Mouse (Mus musculus): ENCODE results near the gene Actr8.

Gene Actr8

GRCm38 (mm10) chr14:29978254-29979204, at the start of gene Actr8:
Actr8 (plus strand) TSS chr14:29978337.
- peak; percentile 93 for DNase-seq

GRCm38 (mm10) chr14:29928966-29929365, 49.2 kb upstream of the Actr8 start:
- DNase-seq: no peak

- no peak for DNase-seq
Observed at GRCm38 (mm10) chr14:29935516-29935915, 42.6 kb upstream of the Actr8 start.

GRCm38 (mm10) chr14:29937466-29937865, 40.7 kb upstream of the Actr8 start:
- DNase-seq: no peak

- no peak for DNase-seq
Observed at GRCm38 (mm10) chr14:29939600-29940312, 38.4 kb upstream of the Actr8 start.

- no peak for DNase-seq
Observed at GRCm38 (mm10) chr14:29940313-29940812, 37.8 kb upstream of the Actr8 start.

- DNase-seq: peak; percentile 60
Observed at GRCm38 (mm10) chr14:29940877-29941276, 37.3 kb upstream of the Actr8 start.

GRCm38 (mm10) chr14:29946761-29947309, 31.3 kb upstream of the Actr8 start:
- no peak for DNase-seq

- no peak for DNase-seq
Observed at GRCm38 (mm10) chr14:29950805-29951204, 27.3 kb upstream of the Actr8 start.

GRCm38 (mm10) chr14:29957393-29957792, 20.7 kb upstream of the Actr8 start:
- DNase-seq: no peak

- DNase-seq: peak; percentile 10
Observed at GRCm38 (mm10) chr14:29967611-29968010, 10.5 kb upstream of the Actr8 start.

- DNase-seq: peak; percentile 100
Observed at GRCm38 (mm10) chr14:29968075-29968821, 9.9 kb upstream of the Actr8 start, which contains the start of gene Selenok. Selenok (plus strand) TSS chr14:29968308.

- no peak for DNase-seq
Observed at GRCm38 (mm10) chr14:29971446-29971845, 6.7 kb upstream of the Actr8 start.

- DNase-seq: peak; percentile 13
Observed at GRCm38 (mm10) chr14:29971993-29972392, 6.1 kb upstream of the Actr8 start.

- DNase-seq: no peak
Observed at GRCm38 (mm10) chr14:29976927-29977326, 1.2 kb upstream of the Actr8 start.

- peak; percentile 45 for DNase-seq
Observed at GRCm38 (mm10) chr14:29980447-29981205, 2.5 kb downstream of the Actr8 start.

GRCm38 (mm10) chr14:29986096-29986495, 8.0 kb downstream of the Actr8 start:
- no peak for DNase-seq

GRCm38 (mm10) chr14:29987276-29987675, 9.1 kb downstream of the Actr8 start:
- DNase-seq: no peak

- no peak for DNase-seq
Observed at GRCm38 (mm10) chr14:29987739-29988138, 9.6 kb downstream of the Actr8 start.

GRCm38 (mm10) chr14:29988337-29988736, 10.2 kb downstream of the Actr8 start:
- DNase-seq: no peak

- no peak for DNase-seq
Observed at GRCm38 (mm10) chr14:29994976-29995375, 16.8 kb downstream of the Actr8 start.

Measured in lung, postnatal 36 days (tissue).